Mouse (Mus musculus) heart, postnatal 0 days (tissue): Measurements from ENCODE around the gene Pdzd8.

ENCODE experiments used
- CTCF ChIP-seq: IDR thresholded peaks from 2 replicates; pipeline ENCODE4 v1.5.1; 2016; ENCODE audit warnings: antibody characterized with exemption, control low read depth, low read depth
- EP300 ChIP-seq: IDR thresholded peaks from 2 replicates; pipeline ENCODE4 v1.6.1; 2016; ENCODE audit warnings: antibody characterized with exemption, low read depth

DNA sequence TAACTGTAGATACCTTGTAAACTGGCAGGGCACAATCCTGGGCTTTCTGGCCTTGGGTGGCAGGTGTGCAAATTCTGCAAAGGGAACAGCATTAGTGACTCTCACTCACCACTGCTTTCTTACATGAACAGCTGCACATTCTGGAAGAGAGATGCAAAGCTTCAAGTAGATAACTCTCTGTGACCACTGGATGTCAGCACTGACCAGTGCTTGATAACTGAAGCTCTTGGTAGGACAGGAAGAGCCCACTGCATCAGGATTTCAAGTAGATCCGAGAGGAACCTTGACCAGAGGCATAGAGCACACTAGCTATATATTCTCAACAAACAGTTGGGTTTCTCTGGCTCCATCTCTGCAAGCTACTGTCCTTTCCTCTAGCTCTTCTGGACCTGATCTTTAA is 34.4 kb upstream of the Pdzd8 start:
- TF ChIP-seq CTCF (peak; percentile 17; the same call in 1 of the 2 replicates), EP300 (no peak)
